Mouse (Mus musculus) embryonic fibroblast, embryonic 13.5 days (primary cell): ENCODE data around the gene B3gat2.

Source experiments
- CTCF ChIP-seq: IDR thresholded peaks from 2 replicates; pipeline ENCODE4 v1.5.1; 2011; ENCODE audit warnings: mild to moderate bottlenecking, control low read depth, low read length, moderate library complexity, borderline replicate concordance; ENCODE audit not compliant: insufficient read depth
- POLR2A ChIP-seq: IDR thresholded peaks from 2 replicates; pipeline ENCODE4 v1.6.1; 2011; ENCODE audit warnings: low read depth, mild to moderate bottlenecking, control low read depth, low read length, moderate library complexity

GRCm38 (mm10) chr1:23855623-23856022 lies 94.1 kb downstream of the B3gat2 start:
- TF ChIP-seq POLR2A: no peak
- TF ChIP-seq CTCF: no peak
